Mouse (Mus musculus): ENCODE measurements around the gene Ltbr. TPM values are rescaled to one million over a fixed set of nuclear protein-coding genes. Genes with fewer than 3 reads are reported as not detected.

Gene Ltbr
- polyA plus RNA-seq (2012; rRNA removed): 10.4 and 11.4 TPM in 2 replicates

GRCm38 (mm10) chr6:125313546-125314230, at the start of gene Ltbr:
Gene Ltbr, minus strand, starts transcription at chr6:125313885.

DNA sequence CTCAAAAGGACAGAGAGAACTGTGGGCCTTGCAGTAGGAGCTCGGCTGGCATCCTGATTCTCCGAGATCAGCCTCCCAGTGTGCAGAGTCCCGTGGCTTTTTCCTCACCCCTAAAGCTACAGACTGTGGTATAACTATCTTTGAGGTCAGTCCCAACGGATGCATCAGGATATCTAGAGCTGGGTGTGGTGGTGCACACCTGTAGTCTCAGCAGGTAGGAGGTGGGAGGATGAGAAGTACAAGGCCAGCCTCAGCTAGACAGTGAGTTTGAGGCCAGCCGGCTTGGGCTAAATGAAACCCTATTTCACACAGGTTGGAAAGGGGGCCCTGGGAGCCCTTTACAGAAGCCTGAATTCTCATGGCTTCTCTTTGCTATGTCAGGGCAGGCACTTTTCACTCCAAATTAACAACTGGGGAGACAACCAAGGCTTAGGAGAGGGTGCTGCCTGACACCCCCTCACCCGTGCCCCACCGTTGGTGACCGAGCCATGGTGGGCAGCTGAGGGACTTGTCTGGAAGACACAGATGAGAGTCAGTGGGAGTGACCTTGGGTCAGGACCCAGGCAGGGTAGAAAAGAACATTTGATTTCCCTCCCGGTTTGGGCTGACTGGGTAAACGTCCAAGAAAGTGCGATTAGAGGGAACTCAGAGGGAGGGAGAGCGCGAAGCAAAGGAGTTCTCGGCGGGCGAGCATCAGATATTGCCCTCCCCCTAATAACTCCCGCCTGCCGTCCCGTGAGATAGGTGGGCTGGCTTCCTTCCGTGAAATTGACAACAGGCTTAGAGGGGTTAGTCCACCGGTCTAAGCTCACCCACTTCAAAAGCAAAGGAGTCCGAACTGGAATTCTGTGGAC, 35.3 kb upstream of the Ltbr start, which contains the start of gene Tnfrsf1a:
TSS of gene Tnfrsf1a (plus strand) at position 642 of the 854 bp plus-strand sequence.

DNA sequence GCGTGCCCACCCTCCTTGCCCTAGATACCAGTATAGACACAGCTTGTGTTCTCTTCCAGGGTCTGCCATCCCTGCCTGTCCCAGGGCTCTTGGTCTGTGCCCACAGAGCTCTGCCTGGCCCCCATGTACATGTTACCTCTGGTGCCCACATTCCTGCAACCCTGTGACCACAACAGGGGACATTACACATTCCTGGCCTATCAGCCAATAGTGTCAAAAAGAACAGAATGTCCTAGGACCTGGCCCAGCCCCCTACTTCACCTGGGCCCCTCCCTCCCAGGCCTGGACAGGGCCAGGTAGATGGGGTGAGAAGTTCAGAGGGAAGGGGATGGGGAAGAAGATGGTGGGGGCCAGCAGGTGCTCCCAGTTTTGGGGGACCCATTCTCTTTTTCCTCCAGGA, 6.6 kb upstream of the Ltbr start, which contains the start of gene Scnn1a:
TSS of gene Scnn1a (plus strand) at position 337 of the 400 bp plus-strand sequence.

DNA sequence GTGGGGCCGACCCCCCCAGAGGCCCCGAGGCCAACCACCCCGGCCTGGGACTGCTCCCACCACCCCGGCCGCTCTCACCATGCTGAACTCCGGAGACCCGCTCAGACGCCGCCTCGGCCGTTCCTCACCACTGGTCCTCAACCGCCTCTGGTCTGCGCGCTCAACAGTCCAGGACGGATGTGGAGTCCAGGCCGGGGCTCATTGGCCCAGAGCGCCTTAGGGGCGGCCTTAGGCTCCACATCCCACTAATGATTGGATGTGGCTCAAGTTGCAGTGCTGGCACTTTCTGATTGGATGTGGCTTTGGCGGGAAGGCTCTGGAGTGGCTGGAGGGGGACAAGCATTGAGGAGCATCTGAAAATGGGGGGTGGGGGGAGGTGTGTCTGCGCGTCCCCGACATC, 27.8 kb downstream of the Ltbr start, which contains the start of gene Tuba3a:
TSS of gene Tuba3a (minus strand) at position 153 of the 400 bp plus-strand sequence.

Other genes with a start within 250 kb of the Ltbr start
- 0.82 and 0.98 TPM in 2 replicates for gene Lpar5, start 246.0 kb downstream of the Ltbr start, polyA plus RNA-seq (2012; rRNA removed)
- gene Chd4, start 217.9 kb downstream of the Ltbr start, polyA plus RNA-seq (2012; rRNA removed): 65.2 and 67.5 TPM in 2 replicates
- 34.2 and 34.6 TPM in 2 replicates for gene Nop2, start 182.0 kb downstream of the Ltbr start, polyA plus RNA-seq (2012; rRNA removed)
- 28.2 and 29.8 TPM in 2 replicates for gene Iffo1, start 168.6 kb downstream of the Ltbr start, polyA plus RNA-seq (2012; rRNA removed)
- 3,044 and 3,218 TPM in 2 replicates for gene Gapdh, start 147.4 kb downstream of the Ltbr start, polyA plus RNA-seq (2012; rRNA removed)
- gene Ncapd2, start 122.2 kb downstream of the Ltbr start, polyA plus RNA-seq (2012; rRNA removed): 95.0 and 104 TPM in 2 replicates
- 54.1 and 59.6 TPM in 2 replicates for gene Mrpl51, start 122.1 kb downstream of the Ltbr start, polyA plus RNA-seq (2012; rRNA removed)
- gene Vamp1, start 98.3 kb downstream of the Ltbr start, polyA plus RNA-seq (2012; rRNA removed): 26.6 and 33.8 TPM in 2 replicates
- 4.2 and 4.4 TPM in 2 replicates for gene Tapbpl, start 82.0 kb downstream of the Ltbr start, polyA plus RNA-seq (2012; rRNA removed)
- gene Cd27, start 76.9 kb downstream of the Ltbr start, polyA plus RNA-seq (2012; rRNA removed): 0.06 and 0.20 TPM in 2 replicates
- gene Tuba3a, start 27.8 kb downstream of the Ltbr start, polyA plus RNA-seq (2012; rRNA removed): not detected in 2 replicates
- 1.2 and 1.8 TPM in 2 replicates for gene Scnn1a, start 6.8 kb upstream of the Ltbr start, polyA plus RNA-seq (2012; rRNA removed)
- gene Tnfrsf1a, start 35.5 kb upstream of the Ltbr start, polyA plus RNA-seq (2012; rRNA removed): 14.9 and 15.3 TPM in 2 replicates
- gene Plekhg6, start 66.9 kb upstream of the Ltbr start, polyA plus RNA-seq (2012; rRNA removed): 0.29 and 0.39 TPM in 2 replicates
- gene Cd9, start 180.9 kb upstream of the Ltbr start, polyA plus RNA-seq (2012; rRNA removed): 82.0 and 93.0 TPM in 2 replicates
- 17.2 and 23.8 TPM in 2 replicates for gene Vwf, start 232.9 kb upstream of the Ltbr start, polyA plus RNA-seq (2012; rRNA removed)